Mouse (Mus musculus) cerebellum, adult 9-11 months (tissue): ENCODE data around the gene Mrtfb.
A peak's percentile ranks its signal among the peaks of the same experiment; 100 is the strongest.

Experiments
- DNase-seq: peaks from one replicate; pipeline ENCODE4 v3.0.0; 2022

Gene Mrtfb

DNA sequence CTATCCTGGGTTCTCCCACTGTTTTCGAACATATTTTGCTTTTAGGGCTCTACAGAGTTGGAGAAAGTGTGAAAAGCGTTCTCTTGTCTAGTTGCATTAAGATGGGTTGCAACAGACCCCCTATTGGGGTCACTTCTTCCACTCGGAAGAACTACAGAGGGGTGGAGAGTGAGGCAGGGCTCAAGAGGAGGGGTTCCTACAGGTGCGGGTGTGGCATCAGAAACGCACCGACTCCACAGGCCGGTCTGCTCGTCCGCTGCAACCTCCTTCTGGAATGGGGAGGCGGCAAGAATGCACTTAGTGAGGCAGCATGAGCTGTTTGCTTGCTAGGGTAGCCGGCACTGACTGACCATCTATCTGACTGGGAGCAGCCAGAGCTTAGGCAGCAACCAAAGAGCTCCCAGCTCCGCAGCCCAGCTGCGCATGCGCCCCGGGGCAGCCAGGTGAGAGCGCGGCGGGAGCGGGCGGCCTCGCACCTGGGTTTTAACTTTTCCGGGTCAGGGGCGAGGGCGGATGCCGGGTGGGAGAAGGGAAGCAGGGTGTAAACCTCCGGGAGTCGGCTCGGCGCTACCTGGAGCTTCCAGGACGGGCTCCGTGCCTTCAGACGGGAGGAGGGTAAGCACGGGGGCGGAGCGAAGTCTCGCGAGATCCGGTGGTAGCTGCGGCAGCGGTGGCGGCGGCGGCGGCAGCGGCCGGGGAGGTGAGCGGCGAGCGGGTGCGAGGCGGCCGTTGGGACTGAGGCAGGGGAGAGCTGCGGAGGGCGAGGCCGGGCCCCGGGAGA, at the start of gene Mrtfb:
TSS of gene Mrtfb (plus strand) at position 627 of the 781 bp plus-strand sequence.
- peak; percentile 91 for DNase-seq

DNA sequence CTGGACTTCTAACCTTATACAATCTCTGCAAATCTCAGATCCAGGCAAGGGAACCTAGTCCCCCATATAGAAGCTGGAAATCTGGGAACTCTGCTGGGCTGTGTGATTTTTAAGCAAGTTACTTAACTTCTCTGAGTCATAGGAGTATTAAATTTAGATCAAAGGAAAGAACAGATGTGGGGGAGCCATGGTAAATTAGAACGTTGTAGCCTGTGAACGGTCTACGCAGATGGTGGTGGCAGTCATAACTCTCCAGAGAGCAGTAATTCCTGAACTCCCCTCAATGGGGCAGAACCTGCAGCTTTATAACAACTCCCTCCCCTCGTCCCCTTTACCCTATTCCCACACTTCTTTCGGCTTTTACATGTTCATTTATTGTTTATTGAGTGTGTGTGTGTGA, 48.6 kb upstream of the Mrtfb start:
- no peak for DNase-seq

DNA sequence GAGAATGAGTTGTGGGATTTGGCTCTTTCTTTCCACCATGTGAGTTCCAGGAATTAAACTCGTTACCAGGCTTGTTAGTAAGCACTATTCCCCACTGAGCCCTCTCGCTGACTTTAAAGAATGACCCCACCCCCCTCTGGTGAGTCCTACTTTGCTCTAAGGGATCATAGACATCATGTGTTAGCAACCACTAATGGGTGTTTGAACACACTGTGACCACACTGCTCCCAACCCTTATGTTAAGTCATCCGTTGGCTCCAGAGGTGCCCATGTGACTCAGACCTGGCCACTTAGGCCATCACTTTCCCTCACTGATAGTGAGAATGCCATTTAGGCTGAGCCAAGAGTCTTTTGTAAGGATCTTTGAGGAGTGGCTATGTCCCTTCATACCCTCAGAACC, 48.2 kb upstream of the Mrtfb start:
- DNase-seq: no peak

DNA sequence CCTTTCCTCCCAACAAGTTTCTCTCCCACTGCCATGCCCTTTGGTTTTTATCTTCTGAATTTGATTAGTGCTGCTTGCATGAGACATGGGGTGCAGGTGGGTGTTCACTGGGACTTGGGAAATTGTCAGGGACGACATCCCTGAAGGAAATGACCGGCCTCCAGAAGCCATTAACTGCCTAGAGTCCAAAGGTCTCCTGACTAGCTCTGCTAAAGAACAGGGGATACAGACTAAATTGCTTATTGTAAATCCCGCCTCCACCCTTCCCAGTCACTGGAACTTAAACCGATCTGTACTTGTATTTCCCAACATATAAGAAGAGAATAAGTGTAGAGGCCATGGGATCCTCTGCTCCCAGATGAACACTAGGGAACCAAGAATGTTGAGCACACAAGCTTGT, 43.5 kb upstream of the Mrtfb start:
- no peak for DNase-seq

DNA sequence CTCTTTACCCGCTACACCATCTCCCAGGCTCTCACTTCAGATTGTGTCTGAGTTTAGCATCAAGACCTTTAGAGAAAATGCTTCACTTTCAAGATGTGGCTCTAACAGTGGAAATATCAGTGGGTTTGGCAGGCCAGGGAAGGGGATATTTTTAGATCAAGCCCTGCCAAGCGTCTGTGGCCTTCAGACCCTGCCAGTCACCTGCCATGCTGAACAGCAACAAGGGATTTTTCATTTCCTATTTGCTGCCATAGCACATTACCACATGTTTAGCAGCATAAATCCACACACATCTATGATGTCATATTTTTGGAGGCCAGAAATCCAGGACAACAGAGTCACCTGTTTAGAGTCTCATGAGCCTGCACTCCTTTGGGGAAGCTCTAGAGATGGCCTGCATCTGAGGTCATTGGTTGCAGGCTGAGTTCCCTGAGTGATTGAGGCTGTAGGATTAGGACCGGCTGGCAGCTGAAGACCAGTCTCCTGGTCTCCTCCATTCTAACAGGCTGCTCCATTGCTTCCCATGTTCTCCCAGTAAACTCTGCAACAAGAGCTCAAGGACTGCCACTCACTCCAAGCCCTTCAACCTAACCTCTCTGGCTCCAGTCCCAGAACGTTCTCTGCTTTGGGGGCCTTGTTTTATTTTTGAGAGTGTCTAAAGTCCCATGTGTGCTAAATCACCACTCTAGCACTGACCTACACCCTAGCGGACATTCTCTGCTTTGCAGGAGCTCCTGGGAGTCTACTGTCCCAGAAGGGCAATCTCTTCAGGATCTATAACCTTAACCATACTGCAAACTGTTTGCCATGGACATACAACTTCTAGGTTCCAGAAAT, 39.9 kb upstream of the Mrtfb start:
- DNase-seq: no peak

DNA sequence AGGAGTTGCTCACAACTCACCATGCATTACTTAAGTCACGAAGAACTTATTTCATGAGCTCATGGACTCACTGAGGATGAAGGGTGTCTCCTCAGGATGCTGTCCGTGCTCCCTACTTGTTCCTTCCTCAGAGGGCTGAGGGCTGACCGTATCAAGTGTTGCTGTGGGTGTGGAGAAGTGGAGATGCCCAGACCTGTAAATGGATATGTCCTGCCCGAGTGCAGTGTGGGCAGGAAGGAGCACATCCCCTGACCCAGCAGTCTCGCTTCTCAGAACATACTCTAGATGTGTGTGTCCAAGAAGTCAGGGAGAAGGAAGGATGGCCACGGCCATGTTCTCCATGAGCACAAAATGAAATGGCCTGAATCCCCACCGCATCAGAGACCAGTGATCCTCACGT, 38.3 kb upstream of the Mrtfb start:
- DNase-seq: no peak

DNA sequence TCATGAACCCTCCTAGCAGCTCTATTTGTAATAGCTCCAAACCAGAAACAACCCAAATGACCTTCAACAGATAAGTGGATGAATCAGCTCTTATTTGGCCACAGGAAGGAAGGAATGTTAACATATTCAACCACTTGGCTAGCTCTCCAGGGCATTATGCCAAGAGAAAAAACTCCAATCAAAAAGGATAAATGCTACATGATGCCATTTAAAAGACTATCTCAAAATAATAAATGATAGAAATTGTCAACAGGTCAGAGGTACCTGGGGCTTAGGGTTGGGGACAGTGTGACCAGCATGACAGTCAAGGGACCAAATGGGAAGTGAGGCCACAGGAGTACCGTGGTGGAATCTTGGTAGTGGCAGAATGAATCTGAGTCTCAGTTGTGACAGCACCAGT, 34.8 kb upstream of the Mrtfb start:
- no peak for DNase-seq

DNA sequence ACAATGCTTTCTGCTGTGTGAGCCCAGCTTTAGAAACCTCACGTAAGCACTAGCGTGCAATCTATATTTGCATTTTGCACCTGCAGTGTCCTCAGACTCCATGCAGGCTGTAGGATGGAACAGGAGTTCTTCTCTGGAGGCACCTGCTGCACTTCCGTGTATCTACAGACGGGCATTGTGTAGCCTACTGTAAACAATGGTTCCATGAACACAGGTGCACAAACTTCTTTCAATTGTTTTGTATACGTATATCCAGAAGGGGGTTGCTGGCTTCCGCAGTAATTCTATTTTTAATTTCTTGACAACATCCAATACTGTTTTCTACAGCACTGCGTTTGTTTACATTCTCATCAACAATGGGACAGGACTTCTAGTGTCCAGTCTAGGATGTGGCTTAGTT, 24.2 kb upstream of the Mrtfb start:
- DNase-seq: no peak

DNA sequence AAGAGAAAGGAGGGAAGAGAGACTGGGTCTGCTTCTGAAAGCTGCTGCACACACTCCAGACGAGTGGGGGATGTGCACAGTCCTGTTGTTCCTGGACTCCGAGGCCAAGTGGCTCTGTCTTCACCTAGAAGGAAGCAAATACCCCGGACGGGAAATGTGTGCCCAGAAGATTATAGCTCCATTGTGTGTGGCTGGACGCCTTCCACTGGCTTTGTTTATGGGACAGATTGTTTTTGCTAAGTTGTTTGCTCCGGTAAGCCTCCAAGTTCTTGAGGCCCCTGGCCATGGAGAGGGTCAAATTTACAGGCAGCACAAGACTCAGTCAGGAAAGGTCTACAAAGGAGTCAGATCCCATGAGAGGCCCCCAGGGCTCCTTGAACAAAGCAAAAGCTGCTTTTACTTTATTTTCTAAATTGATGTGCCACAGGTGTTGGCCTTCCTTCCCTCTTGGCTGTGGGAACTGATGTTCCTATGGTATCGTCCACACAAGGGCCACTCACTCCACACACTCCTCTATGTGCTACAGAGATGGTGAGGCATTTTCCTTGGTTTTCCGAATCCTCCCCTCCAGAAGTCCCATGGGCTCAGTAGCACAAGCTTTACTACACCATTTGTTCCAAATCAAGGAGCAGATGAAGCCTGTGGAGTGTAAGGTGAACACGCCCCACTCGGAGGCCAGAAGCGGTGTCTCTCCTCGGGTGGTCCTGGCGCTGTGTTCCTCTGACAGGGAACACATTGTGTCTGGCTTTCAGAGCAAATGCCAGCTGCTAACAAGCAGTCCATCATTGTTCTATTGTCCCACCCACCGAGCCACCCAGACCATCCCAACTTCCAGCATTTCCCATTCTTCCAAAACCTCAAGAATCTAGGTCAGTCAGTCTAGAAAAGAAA, 23.1 kb upstream of the Mrtfb start:
- DNase-seq: no peak

DNA sequence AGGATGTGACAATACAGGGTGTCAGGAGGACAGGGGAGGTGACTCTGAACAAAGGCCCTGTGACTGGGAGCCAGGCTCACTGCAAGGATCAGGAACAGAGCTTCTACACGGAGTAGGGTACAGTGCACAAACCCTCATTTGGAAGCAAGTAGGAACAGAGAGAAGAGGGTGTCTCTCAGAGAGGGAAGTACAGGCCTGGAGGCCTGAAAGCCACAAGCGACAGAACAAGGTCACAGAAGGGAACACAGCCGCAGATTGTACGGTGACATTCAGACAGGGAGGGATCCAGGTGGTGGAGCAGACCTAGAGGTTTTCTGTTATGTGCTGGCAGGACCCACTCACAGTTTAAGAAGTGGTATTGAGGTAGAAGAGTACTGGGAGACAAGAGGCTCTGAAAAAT, 17.2 kb upstream of the Mrtfb start:
- no peak for DNase-seq

DNA sequence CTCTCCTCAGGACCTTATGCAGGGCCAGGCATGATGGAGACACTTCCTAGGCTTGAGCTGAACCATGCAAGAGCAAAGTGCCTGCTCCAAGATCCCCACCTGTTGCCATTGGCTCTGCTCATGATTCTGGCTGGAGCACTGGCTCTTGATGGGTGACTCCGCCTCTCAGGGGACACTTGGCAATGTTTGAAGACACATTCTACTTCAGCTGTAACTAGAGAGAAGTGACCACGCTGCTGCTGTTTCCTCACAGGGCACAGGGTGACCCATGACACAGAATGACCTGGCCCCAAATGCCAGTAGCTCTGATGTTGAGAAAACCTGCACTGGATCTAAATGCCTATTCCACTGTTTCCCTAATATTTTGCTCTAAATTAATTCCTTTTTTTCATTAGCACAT, 16.7 kb upstream of the Mrtfb start:
- DNase-seq: no peak

DNA sequence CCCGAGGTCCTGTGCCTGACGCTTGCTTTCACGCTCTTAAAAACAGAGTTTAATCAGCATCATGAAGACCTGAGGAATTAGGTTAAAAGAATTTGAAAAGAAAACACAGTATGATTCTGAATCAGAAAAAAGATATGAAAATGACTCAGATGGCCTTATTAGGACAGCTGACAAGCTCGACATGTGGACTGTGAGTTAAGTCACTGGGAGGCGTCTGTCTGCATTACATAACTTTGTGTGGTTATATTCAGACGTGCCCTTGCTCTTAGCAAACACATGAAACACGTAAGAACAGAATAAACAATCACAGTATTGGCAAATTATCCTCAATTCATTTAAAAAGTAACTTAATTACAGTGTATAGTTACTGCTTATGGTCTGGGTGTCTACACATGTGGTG, 16.0 kb upstream of the Mrtfb start:
- no peak for DNase-seq

DNA sequence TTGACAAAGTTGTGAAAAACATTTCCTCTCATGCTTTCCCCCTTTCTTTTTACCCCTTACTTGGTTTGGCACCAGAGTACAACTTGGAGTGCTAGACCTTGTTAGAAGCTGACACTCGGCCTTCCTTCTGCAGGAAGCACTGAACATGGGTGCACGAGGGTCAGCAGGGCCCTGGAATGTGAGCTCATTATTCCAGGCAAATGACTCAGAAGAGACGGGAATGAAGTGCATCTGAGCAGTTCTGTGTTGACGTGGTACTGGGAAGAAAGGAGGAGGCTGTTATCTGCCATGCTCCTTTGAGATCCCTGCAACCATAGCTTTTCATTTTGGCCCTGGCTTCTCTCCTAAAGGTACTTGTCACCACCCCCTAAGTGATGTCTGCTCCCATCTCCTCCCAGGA, 10.6 kb upstream of the Mrtfb start:
- DNase-seq: no peak

DNA sequence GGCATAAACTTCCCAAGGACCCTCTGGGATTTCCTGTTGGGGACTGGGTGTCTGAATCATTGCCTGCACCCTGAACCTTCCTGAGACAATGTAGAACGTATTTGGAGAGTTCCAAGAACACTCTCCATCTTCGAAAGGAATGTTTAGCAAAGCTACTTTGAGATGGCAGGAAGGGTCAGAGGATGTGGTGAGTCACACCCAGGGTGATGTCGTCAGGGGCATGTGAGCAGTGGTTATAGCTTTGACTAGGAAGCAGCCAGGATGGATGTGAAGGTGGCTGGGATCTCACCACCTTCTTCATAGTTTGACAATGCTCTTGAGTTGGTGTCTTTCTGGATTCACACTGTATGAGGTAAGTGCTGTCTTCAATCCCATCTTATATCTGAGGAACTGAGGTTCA, 9.4 kb upstream of the Mrtfb start:
- no peak for DNase-seq

DNA sequence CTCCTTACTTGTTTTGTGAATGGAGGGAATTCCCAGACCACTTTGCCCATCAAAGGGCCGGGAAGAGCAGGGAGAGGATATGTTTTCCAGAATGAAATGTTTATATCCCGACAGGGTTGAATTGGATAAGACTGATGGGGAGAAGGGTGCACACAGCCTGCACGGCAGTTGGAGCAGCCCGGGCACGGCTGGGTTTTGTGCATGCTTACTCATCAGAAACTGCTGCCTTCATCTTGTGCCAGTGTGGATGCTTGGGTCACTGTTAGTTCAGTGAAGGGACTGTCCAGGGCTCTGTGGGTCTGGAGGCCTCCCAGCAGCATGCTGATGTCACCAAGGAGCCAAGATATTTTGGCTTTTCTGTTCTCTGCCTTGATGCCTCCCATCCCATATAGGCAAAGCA, 6.2 kb upstream of the Mrtfb start:
- DNase-seq: no peak

DNA sequence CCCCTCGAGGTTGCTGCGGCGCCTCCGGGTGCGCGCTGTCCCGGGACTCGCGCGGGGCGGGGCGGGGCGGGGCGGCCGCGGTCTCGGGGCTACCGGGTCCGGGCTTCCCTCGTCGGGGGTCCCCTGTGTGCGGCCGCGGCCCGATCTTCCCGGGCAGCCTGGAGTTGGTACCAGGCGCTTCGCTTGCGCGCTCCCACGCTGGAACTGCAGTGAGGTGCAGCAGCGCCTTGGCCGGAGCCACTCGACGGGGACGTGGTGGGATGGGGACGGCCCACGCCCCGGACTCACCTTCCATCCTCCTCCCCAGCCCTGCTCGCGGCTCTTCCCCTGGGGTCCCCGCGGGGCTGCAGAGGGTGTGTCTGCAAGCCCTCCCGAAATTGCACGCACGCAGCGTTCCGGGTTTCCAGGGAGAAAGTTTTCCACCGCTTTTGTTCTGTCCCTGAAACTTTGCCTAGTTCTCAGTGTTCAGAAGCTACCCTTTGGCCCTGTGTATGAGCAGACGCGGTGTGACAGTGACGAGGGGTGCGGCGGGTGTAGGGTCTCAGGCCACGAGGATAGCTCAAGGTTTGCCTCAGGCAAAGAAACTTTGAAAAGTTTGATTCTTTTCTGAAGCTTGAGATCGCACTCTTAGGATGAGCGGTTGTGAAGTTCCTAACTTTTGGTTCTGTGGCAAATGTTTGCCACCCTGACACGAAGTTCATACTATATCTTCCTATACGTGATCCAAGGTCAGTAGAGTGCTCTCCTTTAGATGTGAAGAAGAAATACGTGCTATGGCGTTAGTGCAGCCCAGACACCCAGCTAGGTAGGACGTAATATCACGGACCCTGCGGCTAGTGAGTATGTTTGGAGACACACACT, 616 bp downstream of the Mrtfb start:
- DNase-seq: no peak

DNA sequence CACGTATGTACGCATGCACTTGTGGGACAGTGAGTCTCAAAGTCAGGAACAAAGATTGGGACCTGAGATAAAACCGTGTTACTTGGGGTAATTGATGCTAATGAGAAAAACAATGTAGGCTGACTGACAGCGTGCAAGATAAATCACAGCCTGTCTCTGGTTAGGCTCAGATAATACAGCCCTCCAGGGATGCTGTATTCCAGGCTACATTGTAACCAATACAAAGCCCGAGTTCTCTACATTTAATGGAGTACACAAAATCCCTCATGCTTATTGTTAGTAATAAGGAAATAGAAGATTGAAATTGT, 1.2 kb downstream of the Mrtfb start:
- no peak for DNase-seq

DNA sequence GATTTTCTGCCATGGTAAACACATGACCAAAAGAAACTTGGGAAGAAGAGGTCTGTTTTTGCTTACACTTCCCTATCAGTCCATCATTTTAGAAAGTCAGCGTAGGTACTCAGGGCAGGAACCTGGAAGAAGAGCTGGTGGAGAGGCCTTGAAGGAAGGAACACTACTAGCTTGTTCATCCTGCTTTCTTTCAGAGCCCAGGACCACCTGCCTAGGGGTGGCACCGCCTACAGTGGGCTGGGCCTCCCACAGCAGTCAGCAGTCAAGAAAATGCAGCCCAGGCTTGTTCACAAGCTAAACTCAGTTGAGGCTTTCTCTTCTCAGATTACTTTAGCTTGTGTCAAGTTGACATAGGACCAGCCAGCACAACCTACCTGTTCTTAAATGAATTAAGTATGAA, 2.7 kb downstream of the Mrtfb start:
- DNase-seq: no peak

DNA sequence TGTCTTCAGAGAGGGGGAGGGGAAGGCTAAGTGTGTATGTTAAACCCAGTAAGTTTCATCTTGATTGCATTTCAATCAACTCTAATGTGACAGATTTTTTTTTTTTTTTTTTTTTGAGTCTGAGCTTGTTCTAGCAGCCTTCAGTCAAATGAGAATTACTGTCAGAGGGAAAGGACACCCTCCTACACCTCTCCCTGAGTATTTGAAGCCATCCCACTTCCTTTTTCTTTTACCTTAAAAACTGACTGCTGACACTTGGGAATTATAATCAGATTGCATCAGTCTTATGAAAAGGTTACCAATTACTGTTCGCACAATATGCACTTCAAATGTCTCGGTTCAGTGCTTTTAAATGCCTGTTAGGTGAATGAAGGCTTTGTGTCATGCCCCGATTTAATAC, 10.0 kb downstream of the Mrtfb start:
- DNase-seq: no peak

DNA sequence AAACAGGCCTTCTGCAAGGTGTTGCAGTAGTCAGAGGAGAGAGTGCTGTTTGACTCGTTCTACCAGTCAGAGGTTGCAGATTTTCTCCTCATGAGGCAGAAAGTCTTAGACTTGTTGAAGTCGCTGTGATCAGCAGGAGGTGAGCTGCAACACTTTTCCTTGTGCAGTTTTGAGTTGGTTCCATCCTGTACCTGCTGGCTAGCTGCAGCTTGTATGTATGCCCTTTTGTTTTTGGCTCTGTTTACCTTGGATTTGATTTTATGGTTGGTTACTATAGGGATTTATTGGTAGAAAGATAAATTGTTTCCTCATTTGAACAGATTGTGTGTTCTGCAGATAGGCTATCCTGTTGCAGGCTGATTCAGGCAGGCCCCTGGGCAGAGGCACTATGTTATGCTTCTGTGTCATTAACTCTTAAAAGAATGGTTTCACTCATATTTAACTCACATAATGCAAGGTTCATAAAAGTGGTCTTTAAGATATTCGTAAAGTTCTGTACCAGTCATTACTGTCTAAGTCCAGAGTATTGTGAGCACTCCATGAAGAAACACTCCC, 11.1 kb downstream of the Mrtfb start:
- DNase-seq: no peak

DNA sequence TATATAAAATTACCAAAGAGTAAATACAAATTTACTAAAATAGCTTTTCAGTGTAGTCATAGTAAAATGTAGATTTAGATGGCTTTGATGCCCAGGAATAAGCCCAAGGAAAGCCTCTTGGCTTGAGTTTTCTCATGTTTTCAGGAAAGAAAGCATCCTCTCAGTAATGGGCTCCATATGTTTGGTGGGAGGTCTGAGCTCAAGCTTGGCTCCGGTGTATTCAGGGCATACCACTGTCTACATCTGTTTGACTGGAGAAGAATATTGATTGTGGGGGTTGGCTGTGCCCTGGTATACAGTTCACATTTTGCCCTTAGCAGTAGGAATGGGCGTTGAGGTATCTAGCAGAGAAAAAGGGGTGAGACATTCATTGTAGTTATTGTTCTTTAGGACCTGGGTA, 13.1 kb downstream of the Mrtfb start:
- no peak for DNase-seq

DNA sequence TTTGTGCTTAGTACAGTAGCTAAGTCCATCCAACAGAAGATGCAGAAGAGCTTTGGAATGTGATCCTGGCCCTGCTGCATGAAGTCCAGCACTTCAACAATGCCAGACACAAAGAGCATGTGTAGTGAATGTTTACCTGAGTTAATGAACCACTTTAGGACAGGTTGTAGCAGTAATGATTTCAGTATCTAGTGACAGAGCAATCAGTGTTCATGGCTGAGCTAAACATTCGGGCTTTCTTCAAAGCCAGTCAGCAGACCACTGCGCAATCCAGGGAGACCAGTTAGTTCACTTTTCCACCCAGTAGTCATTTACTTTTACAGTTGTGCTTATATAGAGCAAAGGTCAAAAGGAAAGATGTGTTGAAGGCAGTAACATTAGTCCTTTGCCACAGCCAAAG, 20.0 kb downstream of the Mrtfb start:
- DNase-seq: no peak
